Mouse (Mus musculus) A20 (cell line): ENCODE measurements at regions not wholly inside any gene's neighbourhood (a gene's known extent, or its start where the extent isn't known, plus 50 kb on each side); places are given as distances from the start of the nearest gene placed in this dataset.

Source experiments
- DNase-seq: peaks from one replicate; pipeline ENCODE4 v3.0.0-alpha.2; 2011; ENCODE audit warnings: low read depth, low spot score

- no peak for DNase-seq
Observed at GRCm38 (mm10) chr3:70384235-70384634, 376.8 kb downstream of the Otol1 start.

GRCm38 (mm10) chr3:70385961-70386360 lies 378.5 kb downstream of the Otol1 start:
- no peak for DNase-seq

- DNase-seq, result no peak
Observed at GRCm38 (mm10) chr3:70401187-70401586, 393.8 kb downstream of the Otol1 start.

GRCm38 (mm10) chr3:70406571-70406970 lies 399.2 kb downstream of the Otol1 start:
- peak; percentile 42 for DNase-seq

GRCm38 (mm10) chr3:70418273-70418672 lies 410.9 kb downstream of the Otol1 start:
- no peak for DNase-seq

- no peak for DNase-seq
Observed at GRCm38 (mm10) chr3:70422016-70422415, 414.6 kb downstream of the Otol1 start.

- no peak for DNase-seq
Observed at GRCm38 (mm10) chr3:70422669-70423068, 415.3 kb downstream of the Otol1 start.

GRCm38 (mm10) chr3:70436671-70437070 lies 429.3 kb downstream of the Otol1 start:
- DNase-seq, result no peak

GRCm38 (mm10) chr3:70457181-70457847 lies 449.9 kb downstream of the Otol1 start:
- DNase-seq, result no peak

GRCm38 (mm10) chr3:70460811-70461210 lies 453.4 kb downstream of the Otol1 start:
- DNase-seq, result no peak

GRCm38 (mm10) chr3:70463221-70463620 lies 455.8 kb downstream of the Otol1 start:
- DNase-seq, result no peak

- DNase-seq, result no peak
Observed at GRCm38 (mm10) chr3:70482521-70482920, 475.1 kb downstream of the Otol1 start.

- DNase-seq, result no peak
Observed at GRCm38 (mm10) chr3:70483066-70483743, 475.8 kb downstream of the Otol1 start.

GRCm38 (mm10) chr3:70496431-70496830 lies 489.0 kb downstream of the Otol1 start:
- DNase-seq, result no peak

GRCm38 (mm10) chr3:70500245-70500858 lies 492.9 kb downstream of the Otol1 start:
- DNase-seq, result no peak

- DNase-seq, result peak; percentile 57
Observed at GRCm38 (mm10) chr3:70500991-70501961, 493.9 kb downstream of the Otol1 start.

GRCm38 (mm10) chr3:70533593-70534321 lies 526.3 kb downstream of the Otol1 start:
- no peak for DNase-seq

GRCm38 (mm10) chr3:70535084-70535483 lies 527.7 kb downstream of the Otol1 start:
- DNase-seq, result no peak

GRCm38 (mm10) chr3:70543911-70544310 lies 536.5 kb downstream of the Otol1 start:
- no peak for DNase-seq

- no peak for DNase-seq
Observed at GRCm38 (mm10) chr3:70557821-70558220, 550.4 kb downstream of the Otol1 start.
